Mouse (Mus musculus) fat pad, adult 2 months (tissue): ENCODE measurements around the gene Wfdc1.

ENCODE experiments used
- DNase-seq: peaks from one replicate; pipeline ENCODE4 v3.0.0-alpha.2; 2011; ENCODE audit warnings: low read depth, low spot score; ENCODE audit errors: extremely low read depth

Gene Wfdc1

DNA sequence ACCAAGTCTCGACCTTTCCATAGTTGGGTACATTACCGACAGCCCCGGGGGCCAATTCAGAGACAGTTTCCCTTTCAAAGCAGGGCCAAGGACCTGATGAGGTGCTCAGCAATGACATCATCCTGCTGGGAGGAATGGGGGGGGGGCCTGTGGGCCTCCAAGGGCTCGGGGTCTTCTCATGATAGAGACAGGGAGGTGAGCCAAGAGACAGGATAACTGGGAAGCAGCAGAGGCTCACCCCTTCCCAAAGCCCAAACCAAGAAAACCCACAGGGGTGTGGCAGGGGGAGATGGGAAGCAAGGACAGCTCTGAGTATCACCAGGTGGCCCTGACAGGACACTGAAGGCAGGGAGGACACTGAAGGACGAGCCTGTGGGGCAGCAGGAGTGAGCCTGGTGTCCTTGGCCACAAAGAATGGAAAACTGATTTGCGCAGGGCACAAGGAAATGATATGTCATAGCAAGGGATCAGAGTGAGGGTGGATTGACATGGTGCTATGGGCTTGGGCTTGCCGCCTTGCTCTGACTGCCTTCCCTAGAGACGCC, 62.3 kb downstream of the Wfdc1 start:
- DNase-seq, result no peak

DNA sequence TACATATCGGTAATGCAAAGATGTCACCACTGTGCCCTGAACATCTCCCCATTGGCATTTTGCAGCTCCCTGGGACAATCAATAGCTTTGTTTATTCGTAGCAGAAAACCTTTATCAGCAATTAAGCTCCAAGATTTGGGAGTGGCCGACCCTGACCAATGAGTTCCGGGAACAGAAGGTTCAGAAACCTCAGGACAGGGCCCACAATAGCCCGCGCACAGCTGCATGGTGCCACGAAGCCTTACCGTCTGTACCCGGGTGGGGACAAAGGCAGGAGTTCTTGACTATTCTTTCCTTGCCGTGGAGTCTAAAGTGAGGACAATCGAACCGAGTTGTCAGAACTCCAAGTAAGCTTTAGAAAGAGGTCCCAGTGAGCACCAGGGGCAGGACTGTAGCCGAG, 65.9 kb downstream of the Wfdc1 start:
- no peak for DNase-seq

DNA sequence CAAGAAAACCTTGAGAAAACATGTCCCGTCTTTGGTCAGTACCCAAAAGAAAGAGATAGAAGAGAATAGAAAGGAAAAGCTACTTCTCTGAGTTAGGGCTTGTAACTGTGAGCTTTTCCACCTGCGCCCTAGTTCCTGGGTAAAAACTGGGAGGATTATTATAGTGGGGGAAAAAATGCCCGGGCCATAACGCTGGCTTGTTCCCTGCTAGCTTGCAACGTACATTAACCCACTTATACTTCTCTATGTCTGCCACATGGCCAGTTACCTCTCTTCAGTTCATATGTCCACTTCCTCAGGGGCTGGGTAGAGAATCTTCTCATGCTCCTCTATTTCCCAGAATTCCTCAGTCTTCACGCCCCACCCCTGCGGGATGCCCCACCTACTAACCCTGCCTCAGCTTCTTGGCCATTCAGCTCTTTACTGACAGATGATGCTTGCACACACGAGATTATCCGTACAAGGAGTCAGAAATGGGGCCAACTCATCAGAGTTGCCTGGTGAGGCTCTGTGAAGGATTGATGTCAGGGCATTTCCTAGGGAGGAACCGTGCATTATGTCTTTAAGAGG, 70.3 kb downstream of the Wfdc1 start:
- DNase-seq, result no peak

DNA sequence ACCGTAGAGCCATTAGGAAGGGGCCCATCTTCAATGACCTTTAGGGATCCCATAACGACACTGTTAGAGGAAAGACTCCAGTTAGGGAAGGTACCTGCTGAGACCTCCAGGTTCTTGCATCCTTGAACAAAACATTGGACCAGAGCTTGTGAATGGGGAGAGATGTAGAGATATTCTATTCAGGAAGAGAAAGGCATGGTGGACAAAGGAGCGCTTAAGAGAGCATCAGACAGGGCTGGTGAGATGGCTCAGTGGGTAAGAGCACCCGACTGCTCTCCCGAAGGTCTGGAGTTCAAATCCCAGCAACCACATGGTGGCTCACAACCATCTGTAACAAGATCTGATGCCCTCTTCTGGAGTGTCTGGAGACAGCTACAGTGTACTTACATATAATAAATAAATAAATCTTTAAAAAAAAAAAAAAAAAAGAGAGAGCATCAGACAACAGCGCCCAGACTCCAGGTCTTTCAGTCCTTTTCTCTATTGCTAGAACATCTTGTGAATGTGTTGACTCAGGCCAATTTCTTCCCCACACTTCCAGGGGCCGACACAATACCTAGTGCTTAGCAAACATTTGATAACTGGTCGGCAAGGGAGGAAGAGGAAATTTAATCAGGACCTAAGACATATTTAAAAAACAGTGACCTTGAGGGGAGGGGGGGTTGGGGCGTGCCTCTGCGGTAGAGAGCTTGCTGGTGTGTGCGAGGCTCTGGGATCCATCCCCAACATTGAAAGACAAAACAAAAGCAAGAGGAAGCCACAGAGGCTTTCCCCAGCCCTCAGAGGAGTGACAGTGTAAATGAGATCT, 71.1 kb downstream of the Wfdc1 start:
- no peak for DNase-seq
